Mouse (Mus musculus): ENCODE measurements around the gene Gm20388.

The Gm20388 gene

GRCm38 (mm10) chr8:122709340-122710111 lies 2798.9 kb downstream of the Gm20388 start:
- no peak for DNase-seq (ENCODE audit: low spot score in 2 of 2)

DNA sequence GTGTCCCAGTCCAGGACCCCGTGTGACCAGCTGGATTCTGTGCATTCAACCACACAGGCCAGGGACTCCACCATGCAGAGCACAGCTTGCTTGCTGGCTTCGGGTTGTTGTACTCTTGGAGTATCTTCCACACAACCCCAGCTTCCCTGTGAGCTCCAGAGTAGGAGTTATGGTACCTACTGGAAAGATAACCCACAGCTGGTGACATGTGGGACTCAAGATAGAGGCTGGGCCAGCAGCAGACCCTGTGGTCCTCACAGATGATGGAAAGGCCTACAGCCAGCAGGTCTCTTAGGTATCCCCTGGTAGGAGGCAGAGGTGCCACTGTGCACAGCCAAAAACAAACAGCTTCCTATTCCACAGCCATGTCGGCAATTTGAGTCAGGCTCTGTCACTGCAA lies 2800.8 kb downstream of the Gm20388 start:
- DNase-seq (ENCODE audit: low spot score in 2 of 2), result no peak

DNA sequence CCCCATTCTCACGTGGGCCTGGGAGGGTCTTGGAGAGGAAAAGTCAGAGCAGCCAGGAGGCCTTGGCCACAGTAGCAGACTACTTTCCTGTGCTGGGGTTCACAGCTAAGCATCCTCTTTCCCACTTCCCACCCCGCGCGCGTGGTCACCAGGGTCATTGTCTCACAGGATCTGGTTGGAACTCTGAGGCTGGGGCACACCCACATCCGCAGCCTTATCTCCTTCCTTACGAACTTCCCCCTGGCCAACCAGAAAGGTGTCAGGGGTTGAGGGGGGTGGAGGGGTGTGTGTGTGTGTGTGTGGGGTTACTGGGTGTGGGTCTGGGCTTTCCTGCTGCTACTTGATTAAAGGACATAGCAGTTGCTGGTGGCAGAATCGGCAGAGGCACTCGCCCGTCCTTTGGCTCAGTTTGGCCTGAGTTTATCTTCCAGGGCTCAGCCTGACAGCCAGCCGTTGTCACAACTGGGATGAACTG lies 2801.3 kb downstream of the Gm20388 start:
- DNase-seq (ENCODE audit: low spot score in 2 of 2), result no peak

GRCm38 (mm10) chr8:122712411-122713156 lies 2801.9 kb downstream of the Gm20388 start:
- DNase-seq (ENCODE audit: low spot score in 2 of 2), result no peak

DNA sequence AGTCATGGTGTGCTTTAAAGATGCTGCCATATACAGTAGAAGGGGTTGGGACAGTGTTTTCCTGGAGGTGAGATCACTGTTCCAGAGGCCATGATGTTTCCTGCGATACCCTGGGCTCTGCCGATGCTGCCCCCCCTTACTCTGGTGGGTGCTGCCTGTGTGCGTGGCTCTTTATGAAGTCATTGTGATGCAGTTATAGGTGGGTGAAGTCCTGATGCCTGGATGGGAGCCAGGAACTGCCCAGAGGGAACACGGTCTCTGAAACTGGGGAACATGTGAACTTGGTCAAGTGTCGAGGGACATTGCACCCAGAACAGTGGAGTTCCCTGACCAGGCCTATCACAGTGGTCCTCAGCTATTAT lies 2802.5 kb downstream of the Gm20388 start:
- DNase-seq (ENCODE audit: low spot score in 2 of 2), result no peak

DNA sequence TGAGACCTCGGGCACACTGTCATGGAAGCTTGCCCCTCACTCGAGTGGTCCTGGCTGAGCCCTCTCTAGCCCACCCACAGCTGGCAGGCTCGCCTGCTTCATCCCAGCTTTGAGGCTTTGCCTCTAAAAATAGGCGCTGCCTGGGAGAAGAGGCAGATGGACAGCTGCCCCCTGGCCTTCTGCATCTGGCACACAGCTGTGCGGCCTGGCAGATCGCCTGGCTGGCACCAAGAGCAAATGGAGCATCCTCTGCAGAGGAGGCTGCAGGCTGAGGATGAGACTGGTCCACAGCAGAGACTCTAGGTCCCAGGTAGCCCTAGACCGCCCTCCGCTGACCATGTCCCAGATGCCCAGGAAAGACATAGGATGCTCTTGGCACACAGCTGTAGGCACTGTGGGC lies 2805.9 kb downstream of the Gm20388 start:
- DNase-seq (ENCODE audit: low spot score in 2 of 2), result no peak

- no peak for DNase-seq (ENCODE audit: low spot score in 2 of 2)
These were observed 2807.3 kb downstream of the Gm20388 start for GRCm38 (mm10) chr8:122717869-122718509.

DNA sequence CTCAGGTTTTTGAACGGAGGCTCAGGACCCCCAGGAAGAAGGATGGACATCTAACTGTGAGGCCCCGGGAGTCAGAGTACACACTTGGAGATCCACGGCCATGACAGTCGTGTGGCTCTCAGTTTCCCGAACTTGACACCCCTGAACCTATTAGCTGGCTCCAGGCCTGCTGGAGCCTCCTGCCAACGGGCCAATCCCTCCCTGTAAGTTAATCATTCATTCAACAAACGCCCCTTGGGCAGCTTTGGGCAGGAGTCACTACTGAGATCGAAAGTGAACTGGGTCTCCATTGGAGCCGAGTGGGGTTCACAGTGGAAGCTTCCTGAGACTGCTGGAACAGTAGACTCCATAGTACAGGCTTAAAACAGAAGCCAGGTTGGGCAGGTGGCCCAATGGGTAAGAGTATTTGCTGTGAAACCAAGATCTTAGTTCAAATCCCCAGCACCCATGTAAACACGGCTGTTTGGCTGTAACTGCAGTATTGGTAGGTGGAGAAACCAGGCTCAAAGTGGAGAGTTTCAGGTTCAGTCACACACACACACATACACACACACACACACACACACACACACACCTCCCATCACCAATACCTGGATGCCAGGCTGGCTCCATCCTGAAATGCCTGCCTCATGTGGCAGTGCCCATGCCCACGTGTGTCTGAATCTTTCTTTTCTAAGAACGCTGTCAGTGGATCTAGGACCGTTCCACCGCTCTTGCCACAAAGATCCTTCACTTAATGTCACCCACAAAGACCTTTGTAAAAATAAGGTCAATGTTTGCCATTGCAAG lies 2808.3 kb downstream of the Gm20388 start:
- DNase-seq (ENCODE audit: low spot score in 2 of 2), result no peak

- no peak for DNase-seq (ENCODE audit: low spot score in 2 of 2)
These were observed 2808.9 kb downstream of the Gm20388 start for GRCm38 (mm10) chr8:122719500-122720065.

DNA sequence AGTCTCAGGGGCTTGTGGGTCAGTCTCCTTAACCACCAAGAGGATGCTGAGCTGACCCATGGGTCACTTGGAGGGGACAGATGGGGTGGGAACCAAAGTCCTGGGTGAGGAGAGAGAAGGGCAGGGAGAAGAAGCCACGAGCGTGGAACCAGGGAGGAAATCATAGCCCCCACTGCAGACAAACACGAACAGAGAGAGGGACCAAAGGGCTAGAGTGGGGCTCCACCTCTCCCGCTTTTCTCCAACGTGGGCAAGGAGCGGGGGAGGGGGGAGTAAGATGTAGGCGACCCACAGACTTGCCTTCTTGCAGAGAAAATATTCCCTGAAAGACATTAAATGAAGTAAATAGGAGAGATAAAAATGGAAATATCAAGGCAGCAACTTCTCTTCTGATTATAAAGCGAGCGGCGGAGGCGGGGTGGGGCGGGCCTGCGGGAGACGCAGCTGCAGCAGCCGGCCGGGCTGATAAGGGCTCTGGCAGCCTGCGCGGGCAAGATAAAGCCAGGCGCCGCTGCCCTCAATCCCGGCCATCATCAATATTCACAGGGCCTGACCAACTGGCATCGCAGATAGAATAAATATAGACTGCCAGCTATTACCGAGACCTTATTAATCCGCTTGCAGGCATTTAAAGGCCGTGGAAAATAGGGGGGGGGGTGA lies 2809.6 kb downstream of the Gm20388 start:
- no peak for DNase-seq (ENCODE audit: low spot score in 2 of 2)

DNA sequence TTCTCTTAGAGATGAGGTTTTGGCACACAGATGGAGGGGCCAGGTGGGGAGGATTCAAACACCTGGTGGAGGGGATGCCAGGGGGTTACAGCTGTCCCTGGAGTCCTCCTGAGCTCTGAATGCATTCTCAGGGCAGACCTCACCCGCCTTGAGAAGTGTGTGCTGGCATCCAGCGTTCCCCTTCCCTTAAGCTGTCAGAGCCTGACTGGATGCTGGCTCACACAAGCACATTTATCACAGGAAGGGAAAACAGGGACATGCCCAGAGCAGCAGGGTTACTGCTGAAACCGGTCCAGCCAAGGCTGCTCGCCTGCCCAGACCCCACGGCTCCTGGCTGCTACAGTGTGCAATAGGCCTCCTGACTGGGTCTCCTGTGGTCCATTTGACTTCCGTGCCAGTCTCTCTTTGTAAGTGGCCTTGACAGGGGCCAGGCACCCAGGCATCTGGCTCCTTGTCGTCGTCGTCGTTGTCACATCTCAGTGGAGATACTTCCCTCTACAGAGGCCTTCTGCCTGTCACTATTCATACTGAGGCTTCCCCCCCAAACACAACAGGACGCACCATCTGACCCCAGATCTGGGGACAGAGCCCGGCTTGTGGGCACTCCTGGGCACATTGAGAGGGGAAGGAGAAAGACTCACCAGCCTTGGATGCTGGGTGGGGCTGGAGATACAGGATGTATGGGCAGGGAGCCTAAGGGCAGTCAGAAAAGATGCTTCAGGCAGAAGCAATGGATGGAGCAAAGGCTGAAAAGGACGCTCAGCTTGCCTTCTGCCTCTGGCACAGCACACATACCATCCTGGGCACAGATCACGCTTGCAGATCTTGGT lies 2810.4 kb downstream of the Gm20388 start:
- DNase-seq (ENCODE audit: low spot score in 2 of 2), result no peak

GRCm38 (mm10) chr8:122725187-122725586 lies 2814.5 kb downstream of the Gm20388 start:
- no peak for DNase-seq (ENCODE audit: low spot score in 2 of 2)

- DNase-seq (ENCODE audit: low spot score in 2 of 2), result no peak
These were observed 2816.1 kb downstream of the Gm20388 start for GRCm38 (mm10) chr8:122726789-122727188.

- no peak for DNase-seq (ENCODE audit: low spot score in 2 of 2)
These were observed 2816.8 kb downstream of the Gm20388 start for GRCm38 (mm10) chr8:122727412-122727811.

DNA sequence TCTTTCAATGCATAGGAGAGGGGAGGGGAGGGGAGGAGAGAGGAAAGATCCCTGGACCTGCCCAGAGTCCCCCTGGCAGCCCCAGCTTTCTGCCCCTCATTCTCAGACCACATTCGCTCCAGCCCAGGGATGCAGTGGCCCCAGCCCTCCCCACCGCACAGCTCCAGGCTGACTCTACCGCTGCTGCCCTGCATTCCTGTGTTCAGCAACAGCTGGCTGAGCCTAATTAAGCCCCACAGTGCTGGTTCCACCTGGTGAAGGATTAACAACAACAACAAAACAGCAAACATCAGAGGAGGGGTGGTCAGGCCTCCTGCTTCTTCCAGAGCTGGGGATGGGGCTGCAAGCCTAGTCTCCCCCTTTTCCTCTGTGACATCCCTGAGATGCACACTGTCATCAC lies 2818.0 kb downstream of the Gm20388 start:
- no peak for DNase-seq (ENCODE audit: low spot score in 2 of 2)

DNA sequence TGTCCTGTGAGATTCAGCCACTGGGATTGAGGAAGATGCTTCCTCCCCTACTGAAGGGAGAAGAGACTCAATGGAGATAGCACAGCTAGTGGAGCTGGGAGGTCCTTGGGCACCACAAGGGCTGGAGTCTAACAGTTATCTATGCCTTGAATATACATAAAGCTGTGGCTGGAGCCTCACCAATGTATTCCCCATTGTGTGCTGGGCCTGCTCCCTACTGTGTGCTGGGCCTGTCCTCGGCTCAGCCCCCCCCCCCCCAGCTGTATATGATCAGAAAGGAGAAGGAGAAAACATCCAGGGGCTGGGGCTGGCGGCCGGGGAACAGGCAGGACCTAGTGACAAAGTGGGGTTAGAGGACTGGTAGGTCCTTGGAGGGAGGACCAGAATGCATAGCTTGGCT lies 2824.5 kb downstream of the Gm20388 start:
- no peak for DNase-seq (ENCODE audit: low spot score in 2 of 2)

DNA sequence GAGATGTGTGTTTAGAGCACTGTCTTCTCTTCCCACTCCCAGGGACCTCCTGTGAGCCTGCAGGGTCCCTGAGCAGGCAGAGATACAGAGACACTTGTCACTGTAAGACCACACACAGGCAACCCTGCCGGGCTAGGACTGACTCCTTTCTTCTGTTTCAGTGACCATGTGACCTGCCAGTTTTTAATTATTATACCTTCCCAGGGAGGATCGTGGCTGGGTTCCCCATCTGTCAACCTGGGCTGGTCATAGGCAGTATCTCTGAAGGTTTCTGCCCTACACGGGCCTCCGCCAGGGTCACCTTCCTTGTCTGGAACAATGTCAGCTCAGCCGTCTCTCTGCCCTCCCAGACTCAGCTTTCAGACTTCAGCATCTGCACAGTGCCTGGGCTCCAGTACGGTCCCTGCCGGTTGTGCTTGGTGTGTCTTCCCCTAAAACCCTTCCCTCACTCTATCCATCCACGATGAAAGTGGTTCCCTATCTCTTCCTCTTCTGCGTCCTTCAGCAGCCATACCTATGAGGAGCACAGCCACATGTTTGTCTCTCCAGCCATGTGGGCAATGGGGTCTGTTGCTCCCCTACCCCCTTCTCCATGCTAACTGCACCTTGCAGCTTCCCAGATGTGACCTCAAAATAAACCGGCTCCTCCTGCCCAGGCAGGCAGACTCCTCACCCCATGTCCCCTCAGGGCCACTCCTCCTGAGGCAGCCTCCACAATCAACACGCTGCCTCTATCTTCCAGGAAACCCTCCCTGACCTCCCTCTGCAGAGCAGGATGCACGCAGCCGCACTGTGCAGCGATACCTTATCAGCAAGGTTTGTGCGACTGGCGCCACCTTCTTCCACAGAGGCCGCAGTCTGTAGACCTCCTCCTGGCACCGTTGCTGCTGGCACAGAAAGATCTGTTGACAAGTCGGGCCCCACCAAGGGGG lies 2825.2 kb downstream of the Gm20388 start:
- no peak for DNase-seq (ENCODE audit: low spot score in 2 of 2)

DNA sequence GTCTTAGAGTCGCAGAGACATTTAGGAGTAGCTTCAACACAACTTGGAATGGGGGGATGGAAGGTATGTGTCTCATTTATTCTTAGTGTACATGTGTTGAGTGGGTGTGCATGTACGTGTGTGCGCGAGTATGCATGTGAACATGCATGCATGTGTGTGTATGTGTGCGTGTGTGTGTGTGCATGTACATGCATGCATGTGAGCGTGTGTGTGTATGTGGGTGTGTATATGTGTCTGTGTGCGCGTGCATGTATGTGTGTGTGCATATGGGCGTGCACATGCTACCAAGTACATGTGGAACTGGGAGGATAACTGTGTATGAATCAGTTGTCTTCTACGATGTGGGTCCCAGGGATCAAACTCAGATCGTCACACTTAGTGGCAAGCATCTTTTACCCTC lies 2826.0 kb downstream of the Gm20388 start:
- no peak for DNase-seq (ENCODE audit: low spot score in 2 of 2)

GRCm38 (mm10) chr8:122737071-122737470 lies 2826.4 kb downstream of the Gm20388 start:
- DNase-seq (ENCODE audit: low spot score in 2 of 2), result no peak

All from right cerebral cortex, postnatal 36 days (tissue).